Mouse (Mus musculus) small intestine, adult 10 weeks (tissue): ENCODE data around the gene Gm5771. TPM values are rescaled to one million over a fixed set of nuclear protein-coding genes. Genes with fewer than 3 reads are reported as not detected.

Source experiments
- polyA plus RNA-seq: library from polyadenylated mRNA; stranded (reverse); fragments of 350-450 nt; fragmentation: Illumina TruSeq; extraction: RNeasy Lipid Tissue Mini Kit (QIAGEN cat#74804); gene quantifications from one replicate; pipeline ENCODE4 v1.2.3, GENCODE M21; 2014; ENCODE audit warnings: low replicate concordance

Gm5771 gene
- polyA plus RNA-seq: not detected

DNA sequence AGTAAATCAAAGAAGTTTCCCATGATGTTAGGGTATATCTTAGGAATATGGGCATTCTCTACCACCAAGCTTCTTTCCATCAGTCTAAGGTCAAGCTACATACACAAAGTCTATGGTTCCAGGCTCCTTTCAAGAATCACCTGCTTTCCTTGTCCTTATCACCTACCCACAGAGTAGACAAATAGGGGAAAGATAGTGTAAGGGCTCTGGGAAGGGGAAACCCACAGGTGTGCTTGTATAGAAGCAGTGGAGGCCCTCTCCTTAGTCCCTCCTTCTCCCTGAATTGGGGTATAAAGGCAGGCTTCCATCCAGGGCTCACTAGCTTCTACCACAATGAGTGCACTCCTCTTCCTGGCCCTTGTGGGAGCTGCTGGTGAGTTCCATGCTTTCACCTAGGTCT lies at the start of gene Gm5771:
Gene Gm5771 (plus strand): TSS at position 301 of the 400 bp plus-strand sequence.

DNA sequence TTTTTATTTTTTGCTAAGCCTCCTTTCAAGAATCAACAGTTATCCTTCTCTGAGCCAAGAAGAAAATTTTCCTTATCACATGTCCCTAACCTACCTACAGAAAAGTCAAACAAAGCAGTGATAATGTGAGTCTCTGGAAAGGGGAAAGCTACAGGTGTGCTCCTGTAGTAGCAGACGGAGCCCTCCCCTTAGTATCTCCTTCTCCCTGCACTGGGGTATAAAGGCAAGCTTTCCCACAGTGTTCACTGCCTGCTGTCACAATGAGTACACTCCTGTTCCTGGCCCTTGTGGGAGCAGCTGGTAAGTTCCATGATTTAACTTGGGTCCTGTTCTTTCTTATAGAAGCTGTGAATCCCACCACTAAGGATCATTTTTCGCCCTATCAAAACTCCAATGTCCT lies 38.2 kb upstream of the Gm5771 start, which contains the start of gene Try10:
Gene Try10 (plus strand): TSS at position 174 of the 400 bp plus-strand sequence.

DNA sequence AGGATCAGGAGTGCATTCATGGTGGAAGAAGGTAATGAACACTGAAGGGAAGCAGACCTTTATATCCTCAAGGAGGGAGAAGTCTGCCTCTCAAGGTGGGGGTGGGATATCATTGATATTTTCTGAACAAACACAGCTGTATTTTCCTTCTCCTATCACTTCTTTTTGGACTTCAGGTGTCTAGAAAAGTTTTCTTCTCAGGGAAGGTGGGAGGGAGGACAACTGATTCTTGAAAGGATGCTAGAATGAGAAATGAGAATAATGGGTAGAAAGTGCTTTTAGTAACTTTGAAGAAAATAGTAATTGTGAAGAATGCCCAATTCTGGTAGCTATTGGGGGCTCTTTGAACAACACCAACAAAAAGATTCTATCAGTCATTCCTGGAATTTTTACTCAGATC lies 14.6 kb upstream of the Gm5771 start, which contains the start of gene Prss3:
Gene Prss3 (minus strand): TSS at position 101 of the 400 bp plus-strand sequence.

DNA sequence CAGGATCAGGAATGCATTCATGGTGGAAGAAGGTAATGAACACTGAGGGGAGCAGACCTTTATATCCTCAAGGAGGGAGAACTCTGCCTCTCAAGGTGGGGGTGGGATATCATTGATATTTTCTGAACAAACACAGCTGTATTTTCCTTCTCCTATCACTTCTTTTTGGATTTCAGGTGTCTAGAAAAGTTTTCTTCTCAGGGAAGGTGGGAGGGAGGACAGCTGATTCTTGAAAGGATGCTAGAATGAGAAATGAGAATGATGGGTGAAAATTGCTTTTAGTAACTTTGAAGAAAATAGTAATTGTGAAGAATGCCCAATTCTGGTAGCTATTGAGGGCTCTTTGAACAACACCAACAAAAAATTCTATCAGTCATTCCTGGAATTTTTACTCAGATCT lies 53.9 kb downstream of the Gm5771 start, which contains the start of gene Gm10334:
Gene Gm10334 (minus strand): TSS at position 101 of the 400 bp plus-strand sequence.

Other genes starting within 250 kb of the Gm5771 start
- gene Try4, start 90.1 kb upstream of the Gm5771 start, polyA plus RNA-seq: 84.3 TPM
- 21.2 TPM for gene Try5, start 75.5 kb upstream of the Gm5771 start, polyA plus RNA-seq
- 1.1 TPM for gene Try10, start 38.3 kb upstream of the Gm5771 start, polyA plus RNA-seq
- gene Prss3, start 14.7 kb upstream of the Gm5771 start, polyA plus RNA-seq: not detected
- not detected for gene Gm10334, start 53.8 kb downstream of the Gm5771 start, polyA plus RNA-seq
- gene Prss1, start 66.6 kb downstream of the Gm5771 start, polyA plus RNA-seq: not detected
- gene Prss2, start 129.4 kb downstream of the Gm5771 start, polyA plus RNA-seq: 121 TPM
- gene Ephb6, start 213.1 kb downstream of the Gm5771 start, polyA plus RNA-seq: not detected
- gene Trpv6, start 244.0 kb downstream of the Gm5771 start, polyA plus RNA-seq: 0.19 TPM